Mouse (Mus musculus) erythroblast, embryonic 14.5 days (primary cell): ENCODE data around the gene Fstl3. TPM values are rescaled to one million over a fixed set of nuclear protein-coding genes. Genes with fewer than 3 reads are reported as not detected.

Experiments
- H3K27me3 ChIP-seq: 2 replicates; pipeline ENCODE4 v1.6.1; 2012; ENCODE audit warnings: inconsistent platforms; ENCODE audit not compliant: control insufficient read depth
- H3K36me3 ChIP-seq: 2 replicates; pipeline ENCODE4 v1.6.1; 2012; ENCODE audit warnings: mild to moderate bottlenecking, inconsistent platforms; ENCODE audit not compliant: control insufficient read depth
- H3K4me1 ChIP-seq: 2 replicates; pipeline ENCODE4 v1.6.1; 2012; ENCODE audit warnings: inconsistent platforms; ENCODE audit not compliant: control insufficient read depth
- H3K4me3 ChIP-seq: replicated peaks from 2 replicates; pipeline ENCODE3; 2012; ENCODE audit warnings: moderate library complexity, mild to moderate bottlenecking, inconsistent platforms
- H3K9me3 ChIP-seq: 2 replicates; pipeline ENCODE4 v1.6.1; 2012; ENCODE audit warnings: low read length, inconsistent platforms, mixed read lengths; ENCODE audit not compliant: control insufficient read depth
- GATA1 ChIP-seq: IDR thresholded peaks from 2 replicates; pipeline ENCODE4 v1.6.1; 2012; ENCODE audit warnings: low read length, inconsistent platforms, mixed read lengths
- TAL1 ChIP-seq: IDR thresholded peaks from 3 replicates; pipeline ENCODE4 v1.6.1; 2012; ENCODE audit warnings: low read length, inconsistent platforms, mixed read lengths
- polyA plus RNA-seq: library from polyadenylated mRNA; stranded (reverse); fragments of >175 nt; gene quantifications from 2 replicates; pipeline ENCODE4 v1.2.3, GENCODE M21; 2012

The Fstl3 gene
- polyA plus RNA-seq, result 0.02 and 0.04 TPM in 2 replicates

- Histone ChIP-seq H3K4me3 (no peak within 1 kb of the TSS), H3K9me3 (peaks cover 20% of the 10 kb centered on the region), H3K36me3 (no peaks in the 10 kb centered on the region), H3K4me1 (peaks cover 27% of the 10 kb centered on the region), H3K27me3 (peaks cover 56% of the 10 kb centered on the region)
- TF ChIP-seq TAL1 (no peak), GATA1 (no peak)
These were observed at the start of gene Fstl3 for GRCm38 (mm10) chr10:79777103-79777531. TSS of gene Fstl3 (plus strand) at chr10:79777272.

- TF ChIP-seq GATA1, result no peak
- TF ChIP-seq TAL1, result no peak
- H3K4me1 ChIP-seq, result peaks cover 4% of the 10 kb centered on the region
- H3K36me3 ChIP-seq, result no peaks in the 10 kb centered on the region
- no peak overlapping the region for H3K4me3 ChIP-seq
- H3K27me3 ChIP-seq, result peaks cover 13% of the 10 kb centered on the region
- peaks cover 4% of the 10 kb centered on the region for H3K9me3 ChIP-seq
These were observed 48.5 kb upstream of the Fstl3 start for GRCm38 (mm10) chr10:79728323-79729249.

- Histone ChIP-seq H3K4me3 (no peak overlapping the region), H3K9me3 (peaks cover 12% of the 10 kb centered on the region), H3K27me3 (peaks cover 12% of the 10 kb centered on the region), H3K4me1 (peaks cover 4% of the 10 kb centered on the region), H3K36me3 (peaks cover 8% of the 10 kb centered on the region)
- TF ChIP-seq GATA1 (no peak), TAL1 (no peak)
These were observed 47.6 kb upstream of the Fstl3 start for GRCm38 (mm10) chr10:79729357-79729965.

- H3K4me3 ChIP-seq, result no peak overlapping the region
- H3K36me3 ChIP-seq, result peaks cover 37% of the 10 kb centered on the region
- H3K27me3 ChIP-seq, result peaks cover 12% of the 10 kb centered on the region
- TF ChIP-seq TAL1, result no peak
- no peak for TF ChIP-seq GATA1
- H3K4me1 ChIP-seq, result no peaks in the 10 kb centered on the region
- peaks cover 35% of the 10 kb centered on the region for H3K9me3 ChIP-seq
These were observed 44.6 kb upstream of the Fstl3 start for GRCm38 (mm10) chr10:79732500-79732899.

- Histone ChIP-seq H3K4me1 (no peaks in the 10 kb centered on the region), H3K27me3 (peaks cover 1% of the 10 kb centered on the region; the same call in 1 of the 2 replicates), H3K9me3 (peaks cover 37% of the 10 kb centered on the region), H3K4me3 (no peak overlapping the region), H3K36me3 (peaks cover 51% of the 10 kb centered on the region)
- no peak for TF ChIP-seq GATA1
- TF ChIP-seq TAL1, result no peak
These were observed 43.2 kb upstream of the Fstl3 start for GRCm38 (mm10) chr10:79733847-79734246.

GRCm38 (mm10) chr10:79735361-79735760, 41.7 kb upstream of the Fstl3 start:
- no peak for TF ChIP-seq GATA1
- TF ChIP-seq TAL1, result no peak
- H3K4me1 ChIP-seq, result no peaks in the 10 kb centered on the region; the same call in 1 of the 2 replicates
- peaks cover 47% of the 10 kb centered on the region for H3K9me3 ChIP-seq
- H3K36me3 ChIP-seq, result peaks cover 66% of the 10 kb centered on the region
- no peaks in the 10 kb centered on the region for H3K27me3 ChIP-seq
- H3K4me3 ChIP-seq, result no peak overlapping the region

- peaks cover 79% of the 10 kb centered on the region for H3K36me3 ChIP-seq
These were observed 40.4 kb upstream of the Fstl3 start for GRCm38 (mm10) chr10:79736706-79737105.

GRCm38 (mm10) chr10:79738259-79738658, 38.8 kb upstream of the Fstl3 start:
- TF ChIP-seq TAL1, result no peak
- TF ChIP-seq GATA1, result no peak
- peaks cover 47% of the 10 kb centered on the region for H3K9me3 ChIP-seq
- no peaks in the 10 kb centered on the region; the same call in 1 of the 2 replicates for H3K4me1 ChIP-seq
- H3K36me3 ChIP-seq, result peaks cover 92% of the 10 kb centered on the region
- H3K27me3 ChIP-seq, result no peaks in the 10 kb centered on the region
- no peak overlapping the region for H3K4me3 ChIP-seq

More at GRCm38 (mm10) chr10:79736706-79737105, 40.4 kb upstream of the Fstl3 start:
- H3K27me3 ChIP-seq, result no peaks in the 10 kb centered on the region
- no peak overlapping the region for H3K4me3 ChIP-seq
- TF ChIP-seq TAL1, result no peak
- no peak for TF ChIP-seq GATA1
- peaks cover 47% of the 10 kb centered on the region for H3K9me3 ChIP-seq
- no peaks in the 10 kb centered on the region; the same call in 1 of the 2 replicates for H3K4me1 ChIP-seq

GRCm38 (mm10) chr10:79739234-79739633, 37.8 kb upstream of the Fstl3 start:
- H3K9me3 ChIP-seq, result peaks cover 42% of the 10 kb centered on the region
- no peaks in the 10 kb centered on the region for H3K27me3 ChIP-seq
- H3K36me3 ChIP-seq, result peaks cover 96% of the 10 kb centered on the region
- H3K4me1 ChIP-seq, result peaks cover 2% of the 10 kb centered on the region; the same call in 1 of the 2 replicates
- no peak overlapping the region for H3K4me3 ChIP-seq
- TF ChIP-seq TAL1 (no peak), GATA1 (no peak)
